Mouse (Mus musculus) induced T-regulatory cell, adult 2 months (primary cell): ENCODE data around the gene Atp2c2.

Experiments used
- DNase-seq: peaks from one replicate; pipeline ENCODE4 v3.0.0-alpha.2; 2012; ENCODE audit warnings: low read depth

Atp2c2 gene

GRCm38 (mm10) chr8:119702965-119703364 lies 3.2 kb downstream of the Atp2c2 start:
- no peak for DNase-seq

- DNase-seq, result no peak
These were observed 7.3 kb downstream of the Atp2c2 start for GRCm38 (mm10) chr8:119707146-119707545.

GRCm38 (mm10) chr8:119708471-119708870 lies 8.7 kb downstream of the Atp2c2 start:
- no peak for DNase-seq

GRCm38 (mm10) chr8:119708878-119709702 lies 9.3 kb downstream of the Atp2c2 start:
- no peak for DNase-seq

- no peak for DNase-seq
These were observed 9.9 kb downstream of the Atp2c2 start for GRCm38 (mm10) chr8:119709703-119710093.

- DNase-seq, result no peak
These were observed 12.4 kb downstream of the Atp2c2 start for GRCm38 (mm10) chr8:119712226-119712625.

- no peak for DNase-seq
These were observed 13.6 kb downstream of the Atp2c2 start for GRCm38 (mm10) chr8:119713421-119713820.

- no peak for DNase-seq
These were observed 15.4 kb downstream of the Atp2c2 start for GRCm38 (mm10) chr8:119715221-119715620.

- DNase-seq, result no peak
These were observed 17.0 kb downstream of the Atp2c2 start for GRCm38 (mm10) chr8:119716730-119717299.

GRCm38 (mm10) chr8:119717765-119718164 lies 18.0 kb downstream of the Atp2c2 start:
- peak; percentile 72 for DNase-seq

GRCm38 (mm10) chr8:119719011-119719501 lies 19.2 kb downstream of the Atp2c2 start:
- DNase-seq, result no peak

- no peak for DNase-seq
These were observed 22.5 kb downstream of the Atp2c2 start for GRCm38 (mm10) chr8:119722348-119722747.

- DNase-seq, result peak; percentile 32
These were observed 23.9 kb downstream of the Atp2c2 start for GRCm38 (mm10) chr8:119723676-119724075.

- DNase-seq, result no peak
These were observed 24.8 kb downstream of the Atp2c2 start for GRCm38 (mm10) chr8:119724596-119724995.

GRCm38 (mm10) chr8:119727093-119727492 lies 27.3 kb downstream of the Atp2c2 start:
- no peak for DNase-seq

- DNase-seq, result no peak
These were observed 28.6 kb downstream of the Atp2c2 start for GRCm38 (mm10) chr8:119728351-119728895.

GRCm38 (mm10) chr8:119732072-119732471 lies 32.3 kb downstream of the Atp2c2 start:
- DNase-seq, result no peak

- DNase-seq, result no peak
These were observed 36.6 kb downstream of the Atp2c2 start for GRCm38 (mm10) chr8:119736348-119736917.

GRCm38 (mm10) chr8:119737093-119737900 lies 37.5 kb downstream of the Atp2c2 start:
- DNase-seq, result no peak

- DNase-seq, result no peak
These were observed 38.5 kb downstream of the Atp2c2 start for GRCm38 (mm10) chr8:119738129-119738907.

- DNase-seq, result no peak
These were observed 40.8 kb downstream of the Atp2c2 start for GRCm38 (mm10) chr8:119740634-119741033.
